Mouse (Mus musculus) MEL (cell line): ENCODE results near the gene Tmem81. TPM values are rescaled to one million over a fixed set of nuclear protein-coding genes. Genes with fewer than 3 reads are reported as not detected.

ENCODE experiments used
- DNase-seq: peaks from one replicate; pipeline ENCODE4 v3.0.0; 2011; ENCODE audit warnings: low read depth, low spot score
- H3K27ac ChIP-seq: 2 replicates; pipeline ENCODE4 v1.5.1; 2012; ENCODE audit warnings: low read depth, mild to moderate bottlenecking, control low read depth, low read length, moderate library complexity; ENCODE audit not compliant: control insufficient read depth
- H3K27me3 ChIP-seq, 2 experiments: fragments of 150-350 bp in 1 of 2; sonication (generic) in 1 of 2; 2 replicates each; pipeline ENCODE4 v1.6.1; 2012; ENCODE audit warnings: low read length in 2 of 2, mild to moderate bottlenecking in 2 of 2, improper control_type of control experiment in 1 of 2, moderate library complexity in 1 of 2; ENCODE audit not compliant: insufficient read depth in 2 of 2, control insufficient read depth in 1 of 2
- H3K36me3 ChIP-seq, 2 experiments: 2 replicates each; pipeline ENCODE4 v1.6.1; 2012 to 2014; ENCODE audit warnings: low read length in 2 of 2, improper control_type of control experiment in 1 of 2, inconsistent platforms in 1 of 2, mild to moderate bottlenecking in 1 of 2; ENCODE audit not compliant: insufficient read depth in 2 of 2, control insufficient read depth in 1 of 2
- H3K4me1 ChIP-seq, 2 experiments: fragments of 150-350 bp in 1 of 2; sonication (generic) in 1 of 2; 2 replicates each; pipeline ENCODE4 v1.6.1; 2012; ENCODE audit warnings: low read length in 2 of 2, improper control_type of control experiment in 1 of 2, mild to moderate bottlenecking in 1 of 2; ENCODE audit not compliant: insufficient read depth in 2 of 2, control insufficient read depth in 1 of 2
- H3K4me3 ChIP-seq, 2 experiments: fragments of 150-350 bp in 1 of 2; sonication (generic) in 1 of 2; 2 replicates each; pipeline ENCODE4 v1.5.1; 2012; ENCODE audit warnings: low read depth in 2 of 2, low read length in 2 of 2, mild to moderate bottlenecking in 2 of 2, moderate library complexity in 2 of 2, control low read depth in 1 of 2, improper control_type of control experiment in 1 of 2; ENCODE audit not compliant: control insufficient read depth in 1 of 2, insufficient read depth in 1 of 2
- H3K79me2 ChIP-seq: 2 replicates; pipeline ENCODE4 v1.6.1; 2012; ENCODE audit warnings: mild to moderate bottlenecking, low read length, moderate library complexity; ENCODE audit not compliant: control insufficient read depth, poor library complexity, insufficient read depth
- H3K9ac ChIP-seq: 2 replicates; pipeline ENCODE4 v1.6.1; 2012; ENCODE audit warnings: low read depth, mild to moderate bottlenecking, control low read depth, low read length, moderate library complexity; ENCODE audit not compliant: control insufficient read depth, poor library complexity, severe bottlenecking
- H3K9me3 ChIP-seq: fragments of 150-350 bp; sonication (generic); replicated peaks from 2 replicates; pipeline ENCODE4 v1.6.1; 2012; ENCODE audit warnings: mild to moderate bottlenecking, low read length, improper control_type of control experiment, moderate library complexity; ENCODE audit not compliant: insufficient read depth
- CTCF ChIP-seq, 3 experiments: IDR thresholded peaks in 2 of 3; conservative IDR thresholded peaks in 1 of 3; 2 replicates each; pipeline ENCODE4 v1.5.1; 2011 to 2012; ENCODE audit warnings: low read length in 3 of 3, low read depth in 2 of 3, mild to moderate bottlenecking in 2 of 3, improper control_type of control experiment in 1 of 3, inconsistent platforms in 1 of 3, mixed read lengths in 1 of 3, moderate library complexity in 1 of 3; ENCODE audit not compliant: control insufficient read depth in 1 of 3, insufficient read depth in 1 of 3, poor library complexity in 1 of 3, severe bottlenecking in 1 of 3
- E2F4 ChIP-seq: IDR thresholded peaks from 2 replicates; pipeline ENCODE4 v1.6.1; 2011; ENCODE audit warnings: low read depth, low read length, improper control_type of control experiment, borderline replicate concordance
- ELF1 ChIP-seq: IDR thresholded peaks from 2 replicates; pipeline ENCODE4 v1.6.1; 2014; ENCODE audit warnings: low read depth, mild to moderate bottlenecking, inconsistent platforms, low read length, improper control_type of control experiment, moderate library complexity
- EP300 ChIP-seq, 2 experiments: IDR thresholded peaks; 2 replicates each; pipeline ENCODE4 v1.6.1; 2011; ENCODE audit warnings: improper control_type of control experiment in 2 of 2, low read length in 2 of 2, low read depth in 1 of 2, mild to moderate bottlenecking in 1 of 2
- GABPA ChIP-seq: IDR thresholded peaks from 2 replicates; pipeline ENCODE4 v1.6.1; 2012; ENCODE audit warnings: low read depth, mild to moderate bottlenecking, inconsistent platforms, low read length, improper control_type of control experiment, moderate library complexity
- GATA1 ChIP-seq: IDR thresholded peaks from 2 replicates; pipeline ENCODE4 v1.6.1; 2011; ENCODE audit warnings: low read depth, low read length, improper control_type of control experiment
- HCFC1 ChIP-seq: IDR thresholded peaks from 2 replicates; pipeline ENCODE4 v1.6.1; 2012; ENCODE audit warnings: low read depth, mild to moderate bottlenecking, inconsistent platforms, low read length, improper control_type of control experiment, moderate library complexity
- JUND ChIP-seq: IDR thresholded peaks from 2 replicates; pipeline ENCODE4 v1.6.1; 2011; ENCODE audit warnings: low read depth, mild to moderate bottlenecking, improper control_type of control experiment, low read length
- MAX ChIP-seq: IDR thresholded peaks from 2 replicates; pipeline ENCODE4 v1.6.1; 2011; ENCODE audit warnings: low read length, improper control_type of control experiment
- MAZ ChIP-seq: IDR thresholded peaks from 2 replicates; pipeline ENCODE4 v1.6.1; 2012; ENCODE audit warnings: low read depth, mild to moderate bottlenecking, inconsistent platforms, low read length, improper control_type of control experiment
- MEF2A ChIP-seq: IDR thresholded peaks from 2 replicates; pipeline ENCODE4 v1.6.1; 2014; ENCODE audit warnings: low read depth, mild to moderate bottlenecking, inconsistent platforms, low read length, improper control_type of control experiment; ENCODE audit not compliant: poor library complexity, insufficient replicate concordance, severe bottlenecking; ENCODE audit errors: extremely low read depth
- MXI1 ChIP-seq: IDR thresholded peaks from 2 replicates; pipeline ENCODE4 v1.6.1; 2011; ENCODE audit warnings: mild to moderate bottlenecking, low read depth, low read length, improper control_type of control experiment
- MYC ChIP-seq: IDR thresholded peaks from 2 replicates; pipeline ENCODE4 v1.6.1; 2011; ENCODE audit warnings: low read depth, mild to moderate bottlenecking, low read length, improper control_type of control experiment, moderate library complexity
- NELFE ChIP-seq: IDR thresholded peaks from 2 replicates; pipeline ENCODE4 v1.6.1; 2011; ENCODE audit warnings: low read depth, low read length, improper control_type of control experiment
- POLR2A ChIP-seq, 2 experiments: IDR thresholded peaks; 2 replicates each; pipeline ENCODE4 v1.6.1; 2011 to 2012; ENCODE audit warnings: low read length in 2 of 2, mild to moderate bottlenecking in 2 of 2, control low read depth in 1 of 2, improper control_type of control experiment in 1 of 2, low read depth in 1 of 2, moderate library complexity in 1 of 2; ENCODE audit not compliant: control insufficient read depth in 1 of 2, insufficient read depth in 1 of 2, poor library complexity in 1 of 2
- POLR2AphosphoS2 ChIP-seq: IDR thresholded peaks from 2 replicates; pipeline ENCODE4 v1.6.1; 2011; ENCODE audit warnings: low read length, improper control_type of control experiment
- RCOR1 ChIP-seq: IDR thresholded peaks from 2 replicates; pipeline ENCODE4 v1.6.1; 2012; ENCODE audit warnings: low read depth, mild to moderate bottlenecking, inconsistent platforms, low read length, improper control_type of control experiment
- SIN3A ChIP-seq: IDR thresholded peaks from 2 replicates; pipeline ENCODE4 v1.6.1; 2012; ENCODE audit warnings: low read length, improper control_type of control experiment, inconsistent platforms
- SMC3 ChIP-seq: IDR thresholded peaks from 2 replicates; pipeline ENCODE4 v1.6.1; 2011; ENCODE audit warnings: low read depth, low read length, improper control_type of control experiment
- TAL1 ChIP-seq: IDR thresholded peaks from 2 replicates; pipeline ENCODE4 v1.6.1; 2012; ENCODE audit warnings: mild to moderate bottlenecking, inconsistent platforms, low read length, moderate library complexity, mixed read lengths
- TBP ChIP-seq: IDR thresholded peaks from 2 replicates; pipeline ENCODE4 v1.8.0; 2011; ENCODE audit warnings: low read depth, low read length, improper control_type of control experiment
- UBTF ChIP-seq: IDR thresholded peaks from 2 replicates; pipeline ENCODE4 v1.6.1; 2012; ENCODE audit warnings: low read depth, mild to moderate bottlenecking, inconsistent platforms, low read length, improper control_type of control experiment, moderate library complexity, borderline replicate concordance; ENCODE audit not compliant: insufficient read depth
- USF2 ChIP-seq, 2 experiments: IDR thresholded peaks; 2 replicates each; pipeline ENCODE4 v1.6.1; 2011 to 2012; ENCODE audit warnings: improper control_type of control experiment in 2 of 2, low read length in 2 of 2, borderline replicate concordance in 1 of 2, inconsistent platforms in 1 of 2, low read depth in 1 of 2, mild to moderate bottlenecking in 1 of 2; ENCODE audit not compliant: insufficient read depth in 1 of 2
- ZKSCAN1 ChIP-seq: IDR thresholded peaks from 2 replicates; pipeline ENCODE4 v1.6.1; 2012; ENCODE audit warnings: low read depth, mild to moderate bottlenecking, inconsistent platforms, low read length, improper control_type of control experiment, moderate library complexity
- ZNF384 ChIP-seq: IDR thresholded peaks from 2 replicates; pipeline ENCODE4 v1.6.1; 2012; ENCODE audit warnings: low read depth, mild to moderate bottlenecking, inconsistent platforms, low read length, improper control_type of control experiment
- polyA plus RNA-seq, 2 experiments: library from polyadenylated mRNA; stranded (reverse) in 1 of 2; unstranded in 1 of 2; fragments of >175 nt in 1 of 2; fragments of >200 nt in 1 of 2; gene quantifications; 2 replicates each; pipeline versions ENCODE4 v1.2.1 to v1.2.4; 2012; ENCODE audit warnings: low replicate concordance in 2 of 2, low read depth in 1 of 2; ENCODE audit not compliant: insufficient read length in 2 of 2, insufficient read depth in 1 of 2, missing spikeins in 1 of 2
- total RNA-seq: library from RNA; depleted of rRNA; stranded (reverse); fragments of 300-350 nt; gene quantifications from 2 replicates; pipeline ENCODE4 v1.2.3, GENCODE M21; 2012

The Tmem81 gene
- total and polyA plus RNA-seq, 3 experiments: 2.9 to 5.4 TPM; not detected in 1

- Histone ChIP-seq H3K27ac (peak overlapping the region; percentile 60), H3K9ac (peak overlapping the region; percentile 95), H3K9me3 (no peaks in the 10 kb centered on the region), H3K4me1 (peaks cover 8 to 16% of the 10 kb centered on the region in 2 experiments), H3K27me3 (no peaks in the 10 kb centered on the region), H3K4me3 (peak overlapping the region; percentile 53 to 99)
- peak; percentile 83 for DNase-seq
- TF ChIP-seq UBTF (0 out of 2 replicates have a peak, but pooled peaks have one; percentile 55), JUND (no peak), E2F4 (no peak), MXI1 (no peak), EP300 (IDR thresholded peaks at IDR 0.05; ENCODE audit: low read depth in 1 of 2, low read length in 2 of 2) (peak in 1 of 2 experiments; percentile 31; a peak in 1 of 4 replicates), GATA1 (no peak), POLR2AphosphoS2 (no peak), POLR2A (IDR thresholded peaks at IDR 0.05; ENCODE audit: control insufficient read depth in 1 of 2, insufficient read depth in 1 of 2, low read depth in 1 of 2, low read length in 2 of 2, poor library complexity in 1 of 2) (no peak; a peak in 1 of 4 replicates), HCFC1 (no peak), CTCF (IDR thresholded peaks at IDR 0.05 in 2 of 3, conservative IDR thresholded peaks at IDR 0.05 in 1 of 3; ENCODE audit: control insufficient read depth in 1 of 3, insufficient read depth in 1 of 3, low read depth in 2 of 3, low read length in 3 of 3, poor library complexity in 1 of 3, severe bottlenecking in 1 of 3) (no peak), RCOR1 (no peak), MAX (no peak), MYC (no peak; the same call in 1 of the 2 replicates), USF2 (IDR thresholded peaks at IDR 0.05; ENCODE audit: borderline replicate concordance in 1 of 2, insufficient read depth in 1 of 2, low read depth in 1 of 2, low read length in 2 of 2) (no peak), GABPA (no peak), NELFE (no peak), ZKSCAN1 (no peak), MAZ (no peak), ZNF384 (no peak), SMC3 (no peak), SIN3A (peak; percentile 7; the same call in 1 of the 2 replicates), ELF1 (no peak), MEF2A (no peak), TBP (no peak), TAL1 (no peak)
- TF ChIP-seq, all 39 proteins: peak for 3
- Histone ChIP-seq H3K36me3 (peaks cover 0 to 36% of the 10 kb centered on the region in 2 experiments; a peak in 2 of 4 replicates), H3K79me2 (peaks cover 39% of the 10 kb centered on the region)
These were observed 29.5 kb upstream of the Tmem81 start for GRCm38 (mm10) chr1:132476575-132476927.
